Mouse (Mus musculus) lung, adult 2 months (tissue): Measurements from ENCODE around the gene Trpc2. TPM values are rescaled to one million over a fixed set of nuclear protein-coding genes. Genes with fewer than 3 reads are reported as not detected.
"Not testable (repeated sequence)": the region's sequence is repeated elsewhere in the genome, so short reads cannot be mapped to it uniquely, and the experiment has no call there.

Experiments
- DNase-seq: peaks from one replicate; pipeline ENCODE4 v3.0.0; 2022
- H3K4me1 ChIP-seq: fragments of 200-500 bp; 2 replicates; pipeline ENCODE4 v1.6.1; 2011; ENCODE audit warnings: low read length; ENCODE audit not compliant: control insufficient read depth, insufficient read depth
- H3K4me3 ChIP-seq: fragments of 200-500 bp; replicated peaks from 2 replicates; pipeline ENCODE3; 2011; ENCODE audit warnings: low read depth, mild to moderate bottlenecking, control low read depth, low read length; ENCODE audit errors: extremely low read depth
- CTCF ChIP-seq: fragments of 200-500 bp; IDR thresholded peaks from 2 replicates; pipeline ENCODE4 v1.5.1; 2011; ENCODE audit warnings: mild to moderate bottlenecking, low read length, control low read depth; ENCODE audit not compliant: insufficient read depth
- POLR2A ChIP-seq: fragments of 200-500 bp; IDR thresholded peaks from 2 replicates; pipeline ENCODE4 v1.6.1; 2011; ENCODE audit warnings: low read depth, mild to moderate bottlenecking, control low read depth, low read length, borderline replicate concordance; ENCODE audit errors: extremely low read depth
- WGBS: fragments of 180-500 bp; shearing (Covaris S2); methylation state at CpG from one replicate; pipeline ENCODE4 v1.1.7; 2018; 5-methylcytosine and 5-hydroxymethylcytosine counted together
- polyA plus RNA-seq: library from polyadenylated mRNA; depleted of rRNA; stranded (reverse); fragments of >200 nt; gene quantifications from 2 replicates; pipeline ENCODE4 v1.2.3, GENCODE M21; 2012; rRNA removed

Trpc2 gene
- polyA plus RNA-seq = not detected in 2 replicates

DNA sequence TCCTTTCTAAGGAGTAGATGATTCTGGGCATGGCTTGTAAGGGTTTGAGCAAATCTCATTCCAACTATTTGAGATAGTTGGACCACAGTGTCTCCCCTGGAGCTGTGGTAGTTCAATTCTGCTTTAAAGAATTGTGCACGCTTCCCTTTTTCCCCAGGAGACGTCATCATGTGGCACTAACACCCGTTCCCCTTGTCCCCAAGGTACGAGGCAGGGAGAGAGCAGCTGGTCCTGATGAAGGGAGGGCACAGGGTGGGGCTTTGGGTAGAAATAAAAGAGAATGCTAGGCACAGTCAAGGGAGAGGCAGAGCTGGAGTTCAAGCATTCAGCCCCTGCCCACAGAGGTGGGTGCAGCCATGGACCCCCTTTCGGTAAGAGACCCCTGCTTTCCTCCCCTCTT is at the start of gene Trpc2:
Trpc2 (plus strand) TSS at position 301 of the 400 bp plus-strand sequence.
- H3K4me1 ChIP-seq = no peaks in the 10 kb centered on the region
- 79% methylated on average over 5 of the region's 5 CpGs for WGBS
- TF ChIP-seq CTCF (no peak), POLR2A (no peak)

GRCm38 (mm10) chr7:102034904-102035303 is 48.0 kb upstream of the Trpc2 start:
- no peak for DNase-seq
- 87% methylated on average over 1 of the region's 1 CpGs for WGBS
- TF ChIP-seq CTCF (no peak), POLR2A (no peak)
- Histone ChIP-seq H3K4me1 (no peaks in the 10 kb centered on the region), H3K4me3 (no peak overlapping the region)

More for the DNA sequence above, at the start of gene Trpc2:
- no peak within 1 kb of the TSS for H3K4me3 ChIP-seq
- DNase-seq = no peak

- 65% methylated on average over 2 of the region's 2 CpGs for WGBS
- no peaks in the 10 kb centered on the region for H3K4me1 ChIP-seq
- no peak overlapping the region for H3K4me3 ChIP-seq
- DNase-seq = no peak
- TF ChIP-seq CTCF (no peak), POLR2A (no peak)
Measured at GRCm38 (mm10) chr7:102035534-102035933, 47.4 kb upstream of the Trpc2 start.

- no peak overlapping the region for H3K4me3 ChIP-seq
- DNase-seq = no peak
- WGBS = 90% methylated on average over 3 of the region's 3 CpGs
- H3K4me1 ChIP-seq = no peaks in the 10 kb centered on the region
- TF ChIP-seq CTCF (no peak), POLR2A (no peak)
Measured at GRCm38 (mm10) chr7:102037318-102037717, 45.6 kb upstream of the Trpc2 start.

- no peak for DNase-seq
- Histone ChIP-seq H3K4me1 (no peaks in the 10 kb centered on the region; the same call in 1 of the 2 replicates), H3K4me3 (no peak overlapping the region)
- TF ChIP-seq POLR2A (no peak), CTCF (no peak)
- WGBS = 52% methylated on average over 2 of the region's 2 CpGs
Measured at GRCm38 (mm10) chr7:102042314-102042713, 40.6 kb upstream of the Trpc2 start.

- not testable (repeated sequence) for H3K4me1 ChIP-seq, H3K4me3 ChIP-seq, DNase-seq
Measured at GRCm38 (mm10) chr7:102048524-102048923, 34.4 kb upstream of the Trpc2 start.

GRCm38 (mm10) chr7:102061353-102061752 is 21.6 kb upstream of the Trpc2 start:
- DNase-seq = no peak
- TF ChIP-seq CTCF = no peak
- no peak for TF ChIP-seq POLR2A
- H3K4me3 ChIP-seq = no peak overlapping the region
- peaks cover 8% of the 10 kb centered on the region for H3K4me1 ChIP-seq
- WGBS = 85% methylated on average over 3 of the region's 3 CpGs

DNA sequence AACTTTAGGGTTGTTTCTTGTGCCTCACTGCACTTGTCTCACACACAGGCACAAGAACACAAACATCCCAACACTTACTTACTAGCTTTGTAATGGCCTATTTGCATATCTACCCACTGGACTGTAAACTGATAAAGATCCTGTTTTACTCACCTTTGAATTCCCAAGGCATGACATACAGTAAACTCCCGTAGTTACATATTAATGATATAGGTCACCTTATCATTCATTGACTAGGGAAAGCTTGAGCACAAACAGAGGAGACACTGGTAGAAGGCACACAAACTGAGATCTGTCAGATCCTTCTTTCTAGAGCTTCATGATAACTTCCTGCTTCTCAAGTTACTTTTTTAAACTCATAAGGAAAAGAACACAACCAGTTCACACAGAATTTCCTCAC is 20.7 kb upstream of the Trpc2 start:
- no peak for DNase-seq
- WGBS = 79% methylated on average over 1 of the region's 1 CpGs
- Histone ChIP-seq H3K4me1 (peaks cover 8% of the 10 kb centered on the region), H3K4me3 (no peak overlapping the region)
- TF ChIP-seq POLR2A = no peak
- TF ChIP-seq CTCF = no peak

GRCm38 (mm10) chr7:102063891-102064290 is 19.0 kb upstream of the Trpc2 start:
- H3K4me1 ChIP-seq = peaks cover 8% of the 10 kb centered on the region
- no peak overlapping the region for H3K4me3 ChIP-seq
- WGBS = 61% methylated on average over 9 of the region's 9 CpGs
- no peak for DNase-seq
- no peak for TF ChIP-seq CTCF
- no peak for TF ChIP-seq POLR2A

- H3K4me1 ChIP-seq = peaks cover 8% of the 10 kb centered on the region
- DNase-seq = peak; percentile 8
- H3K4me3 ChIP-seq = peak overlapping the region; percentile 97
- TF ChIP-seq POLR2A (no peak), CTCF (no peak)
- WGBS = under 1% methylated on average over 9 of the region's 9 CpGs
Measured at GRCm38 (mm10) chr7:102064655-102065045, 18.3 kb upstream of the Trpc2 start.
